Mouse (Mus musculus) E14TG2a.4 (cell line): ENCODE measurements around the gene Mllt6.

Source experiments
- CTCF ChIP-seq: conservative IDR thresholded peaks from 2 replicates; pipeline ENCODE4 v1.5.1; 2014; ENCODE audit warnings: low read length
- POU5F1 ChIP-seq: IDR thresholded peaks from 2 replicates; pipeline ENCODE4 v1.6.1; 2014; ENCODE audit warnings: low read length, borderline replicate concordance

DNA sequence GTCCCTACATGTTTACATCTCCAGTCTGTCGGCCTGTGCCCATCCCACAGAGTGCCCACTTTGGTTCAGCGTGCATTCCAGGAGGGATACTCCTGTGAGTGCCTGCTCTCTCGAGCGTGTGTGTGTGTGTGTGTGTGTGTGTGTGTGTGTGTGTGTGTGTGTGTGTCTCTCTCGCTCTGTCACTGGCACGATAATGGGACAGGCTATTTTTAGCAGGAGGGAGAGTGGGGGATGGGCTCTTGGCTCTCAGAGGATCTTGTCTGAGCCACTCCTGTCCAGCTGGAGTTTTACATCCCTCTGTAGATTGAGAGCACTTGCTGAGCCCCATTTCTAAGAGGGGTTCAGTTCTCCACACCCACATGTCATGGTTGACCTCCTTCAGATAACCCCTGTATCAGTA, 6.6 kb downstream of the Mllt6 start:
- TF ChIP-seq CTCF (no peak), POU5F1 (no peak)
